Mouse (Mus musculus) right cerebral cortex, postnatal 14 days (tissue): ENCODE results near the gene Dnah17.

Experiments
- DNase-seq: peaks from one replicate; pipeline ENCODE4 v3.0.0; 2022

The Dnah17 gene

DNA sequence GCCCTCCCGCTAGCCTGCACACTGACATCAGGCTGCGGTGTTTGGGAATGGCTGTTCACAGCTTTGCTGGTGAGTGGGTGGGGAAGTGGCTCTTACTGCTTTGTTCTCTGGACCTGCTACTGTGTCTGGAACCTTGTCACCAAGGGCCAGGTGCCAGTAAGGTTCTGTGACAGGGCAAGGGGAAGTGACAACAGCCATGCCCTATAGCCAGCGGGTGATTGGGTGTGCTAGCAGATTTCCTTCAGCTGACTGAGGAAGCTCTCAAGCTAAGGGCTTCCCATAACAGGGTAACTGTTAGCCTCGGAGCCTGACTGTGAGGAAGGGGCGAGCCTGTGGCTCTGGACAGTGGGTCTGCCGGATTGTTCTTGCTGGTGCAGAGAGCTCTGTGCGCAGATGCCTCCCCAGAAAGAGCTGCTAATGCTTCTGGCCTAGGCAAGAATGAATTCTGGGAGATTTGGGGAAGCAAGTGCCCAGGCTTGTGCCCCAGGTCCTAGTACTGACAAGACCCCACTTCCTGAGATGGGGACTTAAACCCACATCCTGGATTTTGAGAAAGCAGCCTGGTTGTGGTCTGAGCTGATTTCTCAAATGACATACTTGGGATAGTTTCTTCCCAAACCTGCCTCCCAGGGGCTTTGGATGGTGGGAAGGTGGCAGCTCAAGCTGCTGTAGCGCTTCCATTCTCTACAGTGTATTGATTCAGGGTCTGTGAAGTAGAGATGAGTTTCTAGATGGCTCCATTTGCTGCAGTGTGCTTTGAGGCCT lies 114.9 kb downstream of the Dnah17 start:
- no peak for DNase-seq

GRCm38 (mm10) chr11:118014391-118014995 lies 115.9 kb downstream of the Dnah17 start:
- DNase-seq: no peak

DNA sequence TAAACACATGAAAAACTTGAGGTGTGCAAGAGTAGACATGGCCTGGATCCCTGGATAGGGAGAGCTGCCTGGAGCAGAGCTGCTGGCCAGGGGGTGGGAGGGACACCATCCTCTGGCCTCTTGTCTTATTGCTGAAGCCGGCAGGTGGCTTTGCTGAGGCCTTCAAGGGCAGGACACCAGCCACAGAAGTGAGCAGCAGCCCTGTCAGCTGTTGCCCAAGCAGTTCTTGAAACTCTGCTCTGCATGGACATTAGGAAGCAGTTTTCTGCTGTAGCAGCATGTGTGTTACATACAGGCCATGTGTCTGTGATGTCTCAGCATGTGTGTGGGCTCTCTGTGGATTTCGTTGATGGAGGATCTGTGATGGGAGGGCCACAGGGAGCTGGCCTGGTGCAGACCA lies 117.1 kb downstream of the Dnah17 start:
- DNase-seq: no peak

DNA sequence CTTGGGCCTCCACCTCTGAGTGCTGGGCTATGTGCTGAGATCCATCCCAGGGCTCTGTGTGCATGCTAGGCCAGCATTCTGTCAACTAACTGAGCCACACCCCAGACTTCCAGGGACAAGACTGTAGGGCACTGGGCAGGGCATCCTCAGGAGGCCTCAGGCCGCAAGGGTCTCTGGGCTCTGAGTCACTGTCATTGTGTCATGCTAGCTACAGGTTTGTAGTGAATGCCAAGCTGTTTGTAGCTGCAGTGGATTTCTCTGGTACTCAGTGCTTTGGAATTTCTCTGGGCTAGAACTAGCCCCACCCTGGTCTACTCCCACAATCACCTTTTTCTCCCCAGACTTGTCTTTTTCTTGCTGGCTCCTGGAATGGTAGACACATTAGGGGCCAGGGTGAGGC lies 117.8 kb downstream of the Dnah17 start:
- DNase-seq: no peak

DNA sequence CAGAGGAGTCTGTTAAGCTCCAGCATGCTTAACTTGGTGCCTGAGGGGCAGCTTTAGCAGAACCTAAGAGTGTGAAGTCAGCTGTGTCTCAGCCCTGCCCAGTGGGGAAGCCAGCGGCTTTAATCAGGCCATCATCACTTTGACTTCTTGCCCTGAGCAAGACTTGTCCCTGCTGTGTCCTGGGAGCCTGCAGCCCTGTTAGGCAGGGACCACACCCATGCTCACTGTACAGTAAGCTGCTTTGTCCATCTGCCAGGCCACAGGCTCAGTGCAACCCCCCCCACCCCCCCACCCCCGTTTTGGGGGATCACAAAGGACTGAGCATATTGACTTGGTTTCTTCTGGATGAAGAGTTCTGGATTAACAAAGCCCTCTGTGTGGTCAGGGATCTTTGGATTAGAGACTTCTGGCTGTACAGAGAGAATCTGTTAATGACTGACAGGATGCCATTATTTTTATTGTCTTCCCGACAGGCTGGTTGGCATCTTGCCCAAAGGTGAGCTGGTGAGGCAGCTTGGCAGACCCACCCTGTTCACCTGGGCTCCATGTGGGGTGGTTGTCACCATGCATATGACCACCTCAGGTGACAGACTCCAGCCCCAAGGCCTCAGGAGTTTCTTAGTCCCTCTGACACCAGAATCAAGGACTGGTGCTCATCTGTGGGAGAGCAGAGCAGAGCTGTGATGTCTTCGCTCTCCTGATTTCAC lies 120.4 kb downstream of the Dnah17 start:
- no peak for DNase-seq

DNA sequence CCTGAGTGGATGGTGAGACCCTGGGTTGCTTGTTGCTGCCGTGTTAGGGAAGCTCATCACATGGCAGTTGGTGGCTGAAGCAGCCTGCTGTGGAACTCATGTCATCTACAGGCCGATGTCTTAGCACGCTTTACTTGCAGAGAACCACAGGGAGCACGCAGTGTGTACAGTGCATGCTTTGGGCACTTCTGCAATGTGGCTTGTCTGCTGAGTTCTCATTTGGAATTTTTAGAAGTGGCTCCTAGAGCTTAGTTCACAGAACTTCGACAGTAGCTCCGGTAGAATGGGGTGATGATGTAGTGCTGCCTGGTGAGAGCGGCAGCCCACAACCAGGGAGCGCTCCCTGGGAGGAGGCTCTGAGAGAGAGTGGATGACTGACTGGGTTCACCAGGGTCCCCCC lies 121.6 kb downstream of the Dnah17 start:
- no peak for DNase-seq

GRCm38 (mm10) chr11:118008144-118008805 lies 122.2 kb downstream of the Dnah17 start:
- no peak for DNase-seq

DNA sequence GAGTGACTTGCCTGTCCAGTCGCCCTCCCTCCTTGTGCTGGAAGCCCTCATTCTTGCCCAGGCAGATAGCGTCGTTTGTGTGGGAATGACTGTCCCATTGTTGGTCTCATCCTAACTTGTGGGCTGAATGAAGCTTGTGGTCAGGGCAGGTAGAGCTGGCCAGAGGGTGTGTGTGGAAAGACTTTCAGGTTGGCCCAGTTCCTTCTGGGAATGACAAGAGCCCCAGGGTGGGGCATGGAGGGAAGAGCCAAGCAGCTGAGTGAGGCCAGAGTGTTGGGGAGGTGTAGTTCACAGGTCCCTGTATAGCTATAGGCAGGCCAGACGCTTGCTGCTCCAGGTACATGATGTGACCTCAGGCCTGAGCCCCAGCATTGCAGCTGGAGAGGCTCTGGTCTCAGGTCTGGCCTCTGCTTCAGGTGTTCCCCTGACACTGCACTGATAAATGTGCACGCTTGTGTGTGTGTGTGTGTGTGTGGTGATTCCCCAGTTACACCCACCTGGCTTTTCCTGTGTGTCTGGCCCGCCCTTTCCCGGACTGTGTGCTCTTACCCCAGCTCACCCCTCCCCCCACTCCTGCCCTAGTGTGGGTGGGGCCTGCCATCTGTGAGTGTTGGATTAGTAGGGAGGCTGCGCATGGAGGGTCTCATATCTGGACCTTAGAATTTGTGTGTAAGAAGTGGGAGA lies 122.8 kb downstream of the Dnah17 start:
- no peak for DNase-seq

DNA sequence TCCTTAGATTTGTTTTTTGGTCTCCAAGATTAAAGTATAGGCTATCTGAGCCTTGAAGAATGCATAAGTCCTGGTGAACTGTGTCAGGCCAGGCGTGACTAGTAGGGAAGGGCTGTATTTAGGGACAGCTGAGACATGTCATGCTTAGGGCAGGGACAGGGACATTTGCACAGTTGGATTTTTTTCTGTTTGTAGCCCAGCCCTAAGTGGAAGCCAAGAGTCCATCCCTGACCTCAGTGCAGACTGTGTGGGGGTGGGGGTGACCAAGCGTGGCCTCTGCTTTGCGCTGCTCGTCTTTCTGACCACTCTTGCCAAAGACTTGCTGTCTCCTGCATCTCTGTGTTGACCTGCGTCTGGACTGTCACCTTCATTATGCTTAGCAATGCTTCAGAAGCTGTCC lies 126.2 kb downstream of the Dnah17 start:
- no peak for DNase-seq

DNA sequence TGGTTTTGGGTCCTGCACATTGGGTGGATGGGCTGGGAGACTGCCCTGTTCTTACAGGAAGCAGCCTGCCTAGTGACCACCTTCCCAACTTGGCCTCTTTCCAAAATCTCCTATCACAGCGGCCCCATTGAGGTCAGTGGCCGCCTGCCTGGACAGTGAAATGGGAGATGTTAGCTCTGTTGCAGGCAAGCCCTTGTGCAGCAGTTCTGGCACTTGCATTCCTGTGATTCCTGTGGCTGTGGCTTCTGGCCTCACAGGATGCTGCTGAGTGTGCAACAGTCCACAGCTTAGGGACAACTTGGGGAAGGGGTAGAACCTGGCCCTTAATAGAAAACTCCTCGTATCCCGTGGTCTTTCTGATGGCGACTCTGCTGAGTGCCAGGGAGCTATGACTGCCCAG lies 126.7 kb downstream of the Dnah17 start:
- no peak for DNase-seq

DNA sequence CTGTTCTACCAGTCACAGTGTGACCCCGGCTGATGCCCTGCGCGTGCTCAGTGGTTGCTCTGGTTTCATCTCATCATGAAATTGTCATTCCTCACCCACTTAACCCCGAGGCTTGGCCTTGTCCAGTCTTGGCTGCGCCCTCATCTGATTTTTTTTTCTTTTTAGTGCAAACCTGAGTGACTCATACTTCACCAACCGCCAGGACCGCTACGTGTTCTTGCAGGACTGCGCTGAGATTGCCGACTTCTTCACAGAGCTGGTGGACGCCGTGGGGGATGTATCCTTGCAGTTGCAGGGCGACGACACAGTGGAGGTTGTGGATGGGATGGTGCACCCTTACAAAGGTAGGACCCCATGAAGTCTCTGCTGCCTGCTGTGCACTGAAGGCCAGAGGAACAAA lies 127.3 kb downstream of the Dnah17 start:
- no peak for DNase-seq

DNA sequence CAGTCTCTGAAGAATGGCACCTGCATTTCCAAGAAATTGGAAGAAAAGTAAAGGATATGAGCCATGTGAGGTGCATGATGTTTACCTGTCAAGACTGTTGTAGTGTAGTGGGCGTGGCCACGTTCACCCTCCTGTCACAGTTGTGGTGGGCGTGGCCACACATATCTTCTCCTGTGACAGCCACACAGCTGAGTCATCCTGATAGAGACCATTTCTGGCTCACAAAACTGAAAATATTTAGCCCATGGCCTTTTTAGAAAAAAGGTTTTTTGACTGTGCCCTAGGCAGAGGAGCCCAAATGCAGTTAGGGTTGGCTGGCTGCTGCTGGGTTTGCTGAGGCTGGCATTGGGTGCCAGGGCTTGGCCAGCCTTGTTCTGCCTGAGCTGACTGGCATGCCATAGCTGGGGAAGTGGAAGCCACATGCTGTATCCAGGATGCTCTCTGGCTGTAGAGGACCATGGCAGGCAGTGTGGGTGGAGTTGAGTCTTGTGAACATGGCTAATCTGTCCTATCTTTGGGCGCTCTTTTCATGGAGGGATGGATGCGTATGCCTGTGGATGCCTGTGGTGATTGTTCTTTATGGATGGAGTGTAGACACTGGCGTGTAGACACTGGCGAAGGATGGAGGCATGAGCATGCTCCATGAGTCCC lies 129.7 kb downstream of the Dnah17 start:
- DNase-seq: no peak

DNA sequence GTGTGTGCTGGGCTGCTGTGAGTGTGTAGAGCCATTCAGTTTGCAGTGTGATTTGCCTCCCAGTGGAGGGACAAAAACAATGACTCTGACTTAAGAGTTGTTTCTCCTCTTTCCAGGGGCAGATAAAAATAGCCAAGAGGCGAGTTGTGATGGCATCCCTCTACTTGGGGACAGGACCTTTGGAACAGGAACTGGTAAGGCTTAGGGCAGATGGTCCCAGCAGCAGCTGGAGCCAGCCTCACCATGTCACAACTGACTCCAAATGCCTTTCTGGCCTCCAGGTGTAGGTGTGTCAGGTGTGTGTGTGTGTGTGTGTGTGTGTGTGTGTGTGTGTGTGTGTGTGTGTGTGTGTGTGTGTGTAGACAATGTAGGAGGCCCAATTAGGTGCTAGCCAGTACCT lies 130.4 kb downstream of the Dnah17 start:
- DNase-seq: no peak

DNA sequence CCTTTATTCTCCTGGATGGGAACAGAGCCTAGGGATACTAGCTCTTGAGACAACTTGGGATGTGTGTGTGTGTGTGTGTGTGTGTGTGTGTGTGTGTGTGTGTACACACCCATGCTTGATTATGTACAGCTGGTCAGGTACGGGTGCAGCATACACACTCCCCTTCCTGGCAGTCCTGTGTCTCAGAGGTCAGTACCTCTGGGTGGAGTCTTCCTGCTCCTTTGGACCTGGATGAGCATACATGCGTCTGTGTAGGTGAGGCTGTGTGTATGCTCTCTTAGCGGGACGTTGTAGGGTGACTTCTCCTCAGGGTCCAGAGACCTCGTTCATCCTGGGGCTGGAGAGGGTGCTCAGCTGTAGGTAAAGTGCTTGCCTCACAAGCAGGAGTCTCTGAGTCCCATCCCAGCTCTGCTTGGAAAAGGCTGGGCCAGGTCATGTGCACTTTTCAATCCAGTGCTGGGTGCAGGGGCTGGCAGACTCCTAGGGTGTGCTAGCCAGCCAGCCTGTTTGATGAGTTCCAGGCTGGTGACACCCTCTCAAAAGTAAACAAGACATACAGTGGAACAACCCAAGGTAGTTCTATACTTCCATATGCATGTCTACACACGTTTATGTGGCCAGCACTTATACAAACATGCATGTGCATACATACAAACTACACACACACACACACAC lies 131.0 kb downstream of the Dnah17 start:
- DNase-seq: no peak

DNA sequence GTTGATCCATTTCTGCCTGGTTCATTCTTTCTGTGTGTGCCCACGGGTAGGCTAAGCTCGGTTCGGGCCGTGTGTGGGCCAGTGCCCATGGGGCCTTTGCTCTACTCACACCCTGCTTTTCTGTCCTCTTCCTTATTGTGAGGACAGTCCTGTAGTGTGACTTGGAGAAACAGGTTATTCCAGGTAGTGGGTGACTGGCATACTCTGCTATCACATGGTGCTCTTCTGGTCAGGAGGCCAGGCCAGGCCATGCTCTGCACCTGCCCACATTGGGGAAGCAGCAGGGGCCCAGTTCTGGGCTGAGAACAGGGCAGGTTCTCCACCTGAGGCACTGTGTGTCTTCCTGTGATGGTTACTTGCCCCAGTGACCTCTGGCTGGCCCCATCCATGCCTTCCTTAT lies 132.1 kb downstream of the Dnah17 start:
- no peak for DNase-seq

GRCm38 (mm10) chr11:117997085-117997484 lies 133.3 kb downstream of the Dnah17 start:
- no peak for DNase-seq

DNA sequence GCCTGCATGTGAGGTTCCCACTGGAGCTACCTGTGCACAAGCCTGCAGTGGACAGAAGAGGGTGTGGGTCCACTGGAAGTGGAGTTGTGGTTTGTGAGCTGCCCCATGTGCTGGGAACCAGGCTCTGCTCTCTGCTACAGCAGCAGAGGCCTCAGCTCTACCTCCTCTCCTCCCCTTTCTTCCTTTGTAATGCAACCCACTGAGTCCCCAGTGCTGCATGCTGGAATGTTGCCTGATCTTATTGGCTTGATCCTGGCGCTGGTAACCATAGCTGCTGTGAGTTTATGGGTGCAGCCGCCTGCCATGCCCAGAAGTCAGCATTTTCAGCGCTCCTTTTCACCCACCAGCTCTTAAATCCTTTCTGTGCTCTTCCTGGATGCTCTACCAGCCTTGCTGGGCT lies 134.4 kb downstream of the Dnah17 start:
- DNase-seq: no peak

GRCm38 (mm10) chr11:117995661-117996060 lies 134.8 kb downstream of the Dnah17 start:
- DNase-seq: no peak

DNA sequence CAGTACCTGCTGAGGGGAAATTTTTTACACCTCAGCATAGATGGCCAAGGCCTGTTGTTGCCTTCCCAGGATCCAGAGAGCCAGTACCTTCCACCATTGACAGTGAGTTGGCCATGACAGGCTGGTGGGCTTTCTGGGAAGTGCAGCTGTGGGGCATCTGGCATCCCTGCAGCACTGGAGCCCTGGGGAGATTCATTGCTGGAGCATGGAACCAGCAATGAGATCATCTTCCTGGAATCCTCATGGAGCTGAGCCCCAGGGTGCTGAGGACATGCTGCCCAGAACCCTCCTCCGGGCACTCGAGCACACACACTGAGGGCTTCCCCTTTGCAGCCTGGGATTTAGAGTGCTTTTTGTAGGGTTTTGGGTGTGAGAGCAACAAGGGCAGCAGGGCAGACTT lies 135.2 kb downstream of the Dnah17 start:
- no peak for DNase-seq

GRCm38 (mm10) chr11:117994250-117995057 lies 136.0 kb downstream of the Dnah17 start:
- no peak for DNase-seq
